In the genomic region with DNA sequence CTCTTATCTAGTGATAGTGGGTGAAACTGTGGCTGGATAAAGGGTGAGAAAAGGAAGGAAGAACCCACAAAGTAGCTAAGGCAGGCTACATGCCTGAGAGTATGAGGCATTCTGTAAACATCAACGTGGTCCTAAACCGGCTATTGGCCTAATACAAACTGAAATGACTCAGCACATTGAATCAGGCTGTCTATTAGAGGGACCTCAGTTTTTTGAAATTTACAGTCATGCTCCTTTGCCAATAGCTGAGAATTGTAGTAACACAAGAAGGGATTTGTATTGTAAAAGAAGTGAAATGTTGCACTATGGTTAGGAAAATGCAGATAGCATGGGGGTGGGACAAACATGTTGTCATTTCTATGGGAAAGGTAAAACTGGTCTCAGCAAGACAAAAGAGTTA, we compare ENCODE assay signal across 28 mouse cellular contexts. TPM values are rescaled to one million over a fixed set of nuclear protein-coding genes. Genes with fewer than 3 reads are reported as not detected.
DNase-seq lines count a peak whose midpoint lies in the region; ATAC-seq and TF ChIP-seq lines count a peak whose summit lies in the region.
"Had no signal": no experiment of that assay in that cellular context is flagged by ENCODE, and none has a peak within 500 bp of the region (broad histone marks: within the 10 kb centered on the region; RNA-seq: fewer than 3 reads in every experiment).

No protein-coding gene starts in this region.

- no peak for TF ChIP-seq EP300 in heart, adult 2 months (IDR thresholded peaks at IDR 0.05; ENCODE audit: insufficient read depth, low read depth, low read length)

- intact Hi-C loops in heart, adult 2 months (cut with DNase I): no loop called here

- no peak for TF ChIP-seq POLR2A in heart, adult 2 months (IDR thresholded peaks at IDR 0.05; ENCODE audit: insufficient read depth, low read depth, low read length)

- POLR2A ChIA-PET in Patski (lab: Charles Lee): interaction anchor here (1.7 kb wide), 1 partner anchor 19 kb away, joined by 3 read pairs; no protein-coding TSS in a partner anchor

- no peaks in the 10 kb centered on the region for H3K27me3 ChIP-seq in C2C12 (ENCODE audit: control insufficient read depth, insufficient read depth, insufficient read length)
- H3K27me3 ChIP-seq in Patski: no peaks in the 10 kb centered on the region
- no peaks in the 10 kb centered on the region for H3K27me3 ChIP-seq in heart, adult 2 months (ENCODE audit: control insufficient read depth, insufficient read depth, low read length)
- H3K27me3 ChIP-seq: forebrain, embryonic 13.5 days; heart, embryonic 13.5 days had no signal

- 51% methylated on average over 2 of the region's 2 CpGs for WGBS in heart, adult 2 months

- peak; percentile 33 for DNase-seq in Patski (ENCODE audit: low read depth, low spot score)
- DNase-seq in fibroblast of lung, adult 2 months (ENCODE audit: low read depth): peak; percentile 69
- DNase-seq in heart, adult 9 months (ENCODE audit: low spot score in 2 of 2): no peak
- DNase-seq in heart, adult 8-10 months (ENCODE audit: low spot score): no peak
- DNase-seq in heart, adult 2 months: no peak
- DNase-seq: adrenal gland, adult 8-10 months; adrenal gland, postnatal 25 days; B cell, adult 2 months; cerebellum, adult 11-12 months; cerebellum, adult 9-10 months; cerebellum, postnatal 14 days; gastrocnemius, postnatal 10 days; gastrocnemius, postnatal 36 days; heart, postnatal 14 days; heart, postnatal 4 days; kidney, adult 2 months had no signal

- H3K4me1 ChIP-seq in heart, adult 2 months (ENCODE audit: control insufficient read depth, insufficient read depth, low read length): no peaks in the 10 kb centered on the region
- H3K4me1 ChIP-seq: forebrain, embryonic 13.5 days; heart, embryonic 10.5 days; heart, embryonic 13.5 days had no signal

- no peaks in the 10 kb centered on the region for H3K36me3 ChIP-seq in C2C12 (ENCODE audit: control insufficient read depth, insufficient read depth)
- no peaks in the 10 kb centered on the region for H3K36me3 ChIP-seq in heart, adult 2 months (ENCODE audit: control insufficient read depth, insufficient read depth, low read length)
- H3K36me3 ChIP-seq: heart, embryonic 10.5 days; heart, embryonic 13.5 days had no signal

- H3K9ac ChIP-seq in heart, adult 2 months (ENCODE audit: low read depth, low read length): no peak overlapping the region
- H3K9ac ChIP-seq: forebrain, embryonic 13.5 days; heart, embryonic 13.5 days; hindbrain, embryonic 14.5 days had no signal

- H3K4me3 ChIP-seq in C2C12 (ENCODE audit: insufficient read depth, poor library complexity, severe bottlenecking): no peak overlapping the region
- no peak overlapping the region for H3K4me3 ChIP-seq in heart, adult 2 months
- H3K4me3 ChIP-seq: forebrain, embryonic 13.5 days; heart, embryonic 10.5 days; heart, embryonic 13.5 days had no signal

- peak; percentile 78 for ATAC-seq in Patski
- ATAC-seq: CD4-positive, CD25-positive, alpha-beta regulatory T cell, adult 4 months; forebrain, embryonic 13.5 days; forebrain, embryonic 16.5 days; hindbrain, postnatal 0 days; inflammation-experienced regulatory T-cells, adult 6 months; intestine, postnatal 0 days had no signal

- no peak overlapping the region for H3ac ChIP-seq in C2C12 (ENCODE audit: control insufficient read depth, insufficient read length, low read depth)

- H3K79me2 ChIP-seq in C2C12 (ENCODE audit: control insufficient read depth, insufficient read depth): no peaks in the 10 kb centered on the region
- H3K79me2 ChIP-seq in heart, adult 2 months (replicated peaks; ENCODE audit: control insufficient read depth, insufficient read depth, low read length): no peaks in the 10 kb centered on the region

- H3K27ac ChIP-seq in heart, adult 2 months: no peak overlapping the region
- H3K27ac ChIP-seq: forebrain, embryonic 13.5 days; heart, embryonic 10.5 days; heart, embryonic 13.5 days; hindbrain, embryonic 14.5 days; hindbrain, postnatal 0 days had no signal

- in situ Hi-C loops in Patski (cut with MboI; ENCODE audit: low pct_unique_long_range_greater_than_20kb): no loop called here

- TF ChIP-seq CTCF in C2C12 (IDR thresholded peaks at IDR 0.05; ENCODE audit: control insufficient read depth, insufficient read depth, insufficient read length) (no peak), Patski (IDR thresholded peaks at IDR 0.05) (no peak)
- TF ChIP-seq CTCF in heart, adult 2 months (IDR thresholded peaks at IDR 0.05): no peak

- CTCF ChIA-PET in Patski (lab: Charles Lee): interaction anchor here (1.0 to 1.5 kb wide), 3 partner anchors 7 to 16 kb away, joined by 3 to 5 read pairs (median 4); no protein-coding TSS in a partner anchor

- H3K79me3 ChIP-seq in C2C12 (ENCODE audit: low read depth): no peaks in the 10 kb centered on the region

TF ChIP-seq in C2C12, 6 proteins besides CTCF, POLR2A, EP300 and RAD21:
- peak; percentile 22 for TF ChIP-seq FOSL1 (IDR thresholded peaks at IDR 0.05; ENCODE audit: insufficient read depth, low read length, poor library complexity, severe bottlenecking)
- no peak for TF ChIP-seq CEBPB (IDR thresholded peaks at IDR 0.05; ENCODE audit: low read depth)

RNA-seq across cellular contexts. Expression of gene Opcml, which starts 10.4 kb away (rescaled TPM):
- polyA plus RNA-seq in C2C12 (2012; fragmentation: generic; extraction: Trizol): 0.06 TPM
- polyA plus RNA-seq in Patski (2021): not detected
- total RNA-seq in heart, adult 8-10 months (2022): 1 to 10 TPM in 3 of 4 experiments, under 1 TPM in 1; 0.87 to 1.2 (median 1.1) TPM
- total RNA-seq in heart, adult 2 months (2021): 1 to 10 TPM in 1 of 2 experiments, under 1 TPM in 1; 0.94 to 1.3 TPM
- 1.2 and 1.9 TPM in 2 replicates for polyA plus RNA-seq in heart, adult 2 months (2012; rRNA removed)
- total RNA-seq: granulocyte monocyte progenitor cell, adult 5-6 weeks; MEL had no signal
- polyA plus RNA-seq: CD4-positive, CD25-positive, alpha-beta regulatory T cell, adult 4 months had no signal

Comparison
In these comparisons a context has a peak if more than half of its experiments do, and no peak if none do; other contexts are left out.
1. DNase-seq: peak in Patski (single experiment) and fibroblast of lung, adult 2 months (single experiment); none in heart, adult 9 months (0 of 2), heart, adult 8-10 months (single experiment) and heart, adult 2 months (0 of 2).